Mouse (Mus musculus) gastrocnemius, adult 2 months (tissue): ENCODE data around the gene Socs5. TPM values are rescaled to one million over a fixed set of nuclear protein-coding genes. Genes with fewer than 3 reads are reported as not detected.

Source experiments
- DNase-seq: peaks from one replicate; pipeline ENCODE4 v3.0.0; 2022
- H3K27ac ChIP-seq: fragments of 200-600 bp; 2 replicates; pipeline ENCODE4 v1.8.1; 2022; ENCODE audit warnings: mild to moderate bottlenecking
- H3K4me3 ChIP-seq: fragments of 200-600 bp; 2 replicates; pipeline ENCODE4 v1.8.1; 2022; ENCODE audit warnings: mild to moderate bottlenecking, moderate library complexity
- CTCF ChIP-seq: fragments of 200-600 bp; IDR thresholded peaks from 2 replicates; pipeline ENCODE4 v1.8.1; 2022; ENCODE audit warnings: antibody characterized with exemption, mild to moderate bottlenecking, moderate library complexity
- intact Hi-C: fragments of 180-260 bp; cut with DNase I; formaldehyde crosslinking; loops from one replicate; pipeline ENCODE4 v1.15.1; 2025
- microRNA-seq: library from miRNA; unstranded; fragments of <30 nt; microRNA quantifications from one replicate; pipeline ENCODE4 v1.2.0, GENCODE M21; 2021
- total RNA-seq, 2 experiments: library from RNA; stranded (reverse); gene quantifications; 2 replicates each; pipeline ENCODE4 v1.2.3; 2021

The Socs5 gene
- total RNA-seq, 2 experiments from 2014 or later = 12.9 to 20.5 TPM

DNA sequence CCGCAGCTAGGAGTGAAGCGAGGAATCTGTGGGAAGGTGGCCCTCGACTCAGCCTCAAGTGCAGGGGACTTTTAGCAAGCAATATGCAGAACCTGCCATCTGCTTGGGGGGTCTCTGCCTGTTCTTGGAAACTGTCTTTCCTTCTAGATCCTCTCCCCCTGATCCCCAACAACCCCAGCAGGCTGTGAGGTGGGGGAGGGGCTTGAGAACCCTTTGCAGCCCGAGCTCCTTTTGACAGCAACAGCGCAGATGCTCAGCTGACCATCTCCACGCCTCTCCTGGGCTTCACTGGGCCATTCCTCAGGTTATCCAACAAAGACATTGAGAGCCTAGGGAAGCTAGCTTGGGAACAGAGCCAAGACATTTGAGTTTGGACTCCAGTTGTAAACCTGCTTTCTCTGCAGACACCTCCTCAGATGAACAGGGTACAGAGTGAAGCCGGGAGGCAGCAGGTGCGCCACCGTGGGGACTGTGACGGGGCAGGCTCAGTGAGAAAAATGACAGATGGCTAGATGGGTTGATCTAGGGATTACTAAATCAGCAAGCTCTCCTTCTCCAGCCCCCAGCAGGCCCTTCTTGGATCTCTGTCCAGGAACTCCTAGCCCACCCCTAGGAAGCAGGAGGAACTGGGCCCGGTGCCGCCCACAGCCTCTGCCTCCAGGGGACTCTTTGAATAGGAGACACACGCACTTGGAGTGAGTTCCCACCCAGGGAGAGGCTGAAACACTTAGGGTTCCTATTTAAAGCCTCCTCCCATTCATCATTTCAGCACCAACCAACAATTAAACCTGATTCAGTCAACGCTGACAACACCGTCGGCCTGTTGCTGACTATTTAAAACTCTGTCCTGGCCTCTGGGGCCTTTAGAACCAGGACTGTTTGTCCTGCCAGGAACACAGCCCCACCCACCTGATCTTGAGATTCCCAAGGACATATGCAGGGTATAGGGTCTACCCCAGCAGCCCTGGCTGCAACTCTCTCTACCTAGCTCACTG is 71.4 kb downstream of the Socs5 start:
- Histone ChIP-seq H3K4me3 (no peak overlapping the region), H3K27ac (peak overlapping the region; percentile 75)
- DNase-seq = peak; percentile 64
- intact Hi-C loops = no loop called here
- TF ChIP-seq CTCF = no peak

GRCm38 (mm10) chr17:87179939-87180550 is 72.6 kb downstream of the Socs5 start:
- no peak for TF ChIP-seq CTCF
- intact Hi-C loops = no loop called here
- H3K27ac ChIP-seq = peak overlapping the region; percentile 75
- DNase-seq = no peak
- no peak overlapping the region for H3K4me3 ChIP-seq

DNA sequence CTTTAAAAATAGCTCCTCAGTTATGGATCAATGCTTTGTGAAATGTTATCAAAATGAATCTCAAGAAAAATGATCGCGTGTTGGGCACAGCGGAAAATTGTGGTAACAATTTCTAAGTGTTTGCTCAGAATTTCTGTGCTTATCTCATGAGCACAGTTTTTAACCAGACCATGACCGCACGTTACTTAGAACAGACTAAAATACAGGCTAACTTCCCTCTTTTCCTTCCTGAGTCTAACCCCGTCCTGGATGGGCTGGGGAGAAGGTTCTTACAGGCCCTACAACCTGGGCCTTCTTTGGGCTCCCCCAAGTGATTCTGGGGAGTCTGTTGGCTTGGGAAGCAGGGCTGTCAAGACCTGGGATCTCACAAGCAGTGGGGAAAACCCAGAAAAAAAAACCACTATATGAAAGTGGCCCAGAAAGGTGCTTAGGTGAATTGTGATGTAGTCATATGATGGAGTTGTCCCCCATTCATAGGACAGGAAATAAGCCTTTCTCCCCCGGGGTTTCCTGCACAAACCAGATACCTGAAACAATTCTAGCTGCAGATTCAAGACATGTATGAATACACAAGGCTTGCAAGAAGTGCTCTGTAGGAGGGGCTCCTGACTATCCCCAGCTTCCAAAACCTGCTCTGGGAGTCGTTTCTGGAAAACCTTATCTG is 74.3 kb downstream of the Socs5 start:
- Histone ChIP-seq H3K27ac (no peak overlapping the region), H3K4me3 (no peak overlapping the region)
- intact Hi-C loops = no loop called here
- TF ChIP-seq CTCF = no peak
- no peak for DNase-seq

- Histone ChIP-seq H3K4me3 (no peak overlapping the region), H3K27ac (peak overlapping the region; percentile 66)
- no peak for TF ChIP-seq CTCF
- intact Hi-C loops = no loop called here
- DNase-seq = no peak
Observed at GRCm38 (mm10) chr17:87185461-87186066, 78.1 kb downstream of the Socs5 start.

DNA sequence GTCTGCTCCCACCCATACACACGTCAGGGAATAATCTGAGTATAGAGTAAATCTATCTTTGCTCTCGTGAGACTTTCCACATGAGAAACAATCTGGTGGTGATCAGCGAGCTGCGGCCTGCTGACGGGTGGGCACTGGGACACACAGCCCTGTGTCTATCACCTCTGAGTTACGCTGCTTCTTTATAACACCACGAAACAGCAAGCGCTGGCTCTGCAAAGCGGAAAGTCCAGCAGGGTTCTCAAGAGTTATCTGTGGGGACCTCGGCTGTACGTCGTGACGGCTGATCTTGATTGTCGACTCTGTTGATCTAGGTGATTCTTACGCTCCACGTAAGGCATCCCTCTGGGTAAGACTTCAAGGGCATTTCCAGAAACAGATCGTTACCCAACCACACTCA is 79.5 kb downstream of the Socs5 start:
- H3K4me3 ChIP-seq = no peak overlapping the region
- no peak for TF ChIP-seq CTCF
- intact Hi-C loops = no loop called here
- H3K27ac ChIP-seq = no peak overlapping the region
- DNase-seq = no peak

Small RNA genes lying within 50 kb of the gene (microRNA-seq; reads per million reads assigned to microRNA genes)
- not detected for gene Gm22346

Other genes starting within 250 kb of the Socs5 start
- gene Tmem247, start 190.3 kb upstream of the Socs5 start, total RNA-seq = not detected
- gene Atp6v1e2, start 159.8 kb upstream of the Socs5 start, total RNA-seq = not detected
- gene Rhoq, start 144.6 kb upstream of the Socs5 start, total RNA-seq = 100 to 1,000 TPM; 168 to 172 TPM
- 1 to 10 TPM; 2.2 to 2.7 TPM for gene Pigf, start 82.3 kb upstream of the Socs5 start, total RNA-seq
- gene Cript, start 82.1 kb upstream of the Socs5 start, total RNA-seq = 10 to 100 TPM; 46.1 to 51.7 TPM
- 10 to 100 TPM; 23.7 to 29.7 TPM for gene Mcfd2, start 158.3 kb downstream of the Socs5 start, total RNA-seq
- gene Ttc7, start 175.2 kb downstream of the Socs5 start, total RNA-seq = 10 to 100 TPM in 1 of 2 experiments, 1 to 10 TPM in 1; 8.9 to 15.9 TPM